Mouse (Mus musculus) cortical plate, adult 2 months (tissue): ENCODE measurements at regions not wholly inside any gene's neighbourhood (a gene's known extent, or its start where the extent isn't known, plus 50 kb on each side); places are given as distances from the start of the nearest gene placed in this dataset.

Source experiments
- H3K27ac ChIP-seq: fragments of 200-500 bp; 2 replicates; pipeline ENCODE4 v1.5.1; 2012; ENCODE audit warnings: low read length, control low read depth, inconsistent platforms; ENCODE audit not compliant: insufficient read depth
- H3K4me1 ChIP-seq: fragments of 200-500 bp; 2 replicates; pipeline ENCODE4 v1.6.1; 2011; ENCODE audit warnings: low read length; ENCODE audit not compliant: control insufficient read depth, insufficient read depth
- H3K4me3 ChIP-seq: fragments of 200-500 bp; 2 replicates; pipeline ENCODE4 v1.5.1; 2011; ENCODE audit warnings: mild to moderate bottlenecking, low read length, control low read depth; ENCODE audit not compliant: insufficient read depth
- CTCF ChIP-seq: fragments of 200-500 bp; IDR thresholded peaks from 2 replicates; pipeline ENCODE4 v1.5.1; 2011; ENCODE audit warnings: mild to moderate bottlenecking, control low read depth, low read length; ENCODE audit not compliant: insufficient read depth; ENCODE audit errors: extremely low read depth
- POLR2A ChIP-seq: fragments of 200-500 bp; IDR thresholded peaks from 2 replicates; pipeline ENCODE4 v1.6.1; 2011; ENCODE audit warnings: mild to moderate bottlenecking, low read length, control low read depth; ENCODE audit not compliant: insufficient read depth; ENCODE audit errors: extremely low read depth

GRCm38 (mm10) chr7:73163687-73164086 is 211.6 kb upstream of the Rgma start:
- no peak overlapping the region for H3K27ac ChIP-seq
- no peak overlapping the region for H3K4me3 ChIP-seq
- H3K4me1 ChIP-seq, result no peaks in the 10 kb centered on the region
- TF ChIP-seq CTCF (no peak), POLR2A (no peak)

GRCm38 (mm10) chr7:73165521-73165920 is 209.8 kb upstream of the Rgma start:
- H3K4me3 ChIP-seq, result no peak overlapping the region
- no peak for TF ChIP-seq CTCF
- TF ChIP-seq POLR2A, result no peak
- no peaks in the 10 kb centered on the region for H3K4me1 ChIP-seq
- H3K27ac ChIP-seq, result no peak overlapping the region

- TF ChIP-seq CTCF (no peak), POLR2A (no peak)
- Histone ChIP-seq H3K4me3 (no peak overlapping the region), H3K27ac (no peak overlapping the region), H3K4me1 (no peaks in the 10 kb centered on the region)
These were observed 205.9 kb upstream of the Rgma start for GRCm38 (mm10) chr7:73169416-73169815.

GRCm38 (mm10) chr7:73172615-73173014 is 202.7 kb upstream of the Rgma start:
- Histone ChIP-seq H3K4me3 (no peak overlapping the region), H3K27ac (no peak overlapping the region), H3K4me1 (no peaks in the 10 kb centered on the region)
- no peak for TF ChIP-seq POLR2A
- no peak for TF ChIP-seq CTCF

- peaks cover 3% of the 10 kb centered on the region for H3K4me1 ChIP-seq
- H3K27ac ChIP-seq, result peak overlapping the region; percentile 17; the same call in 1 of the 2 replicates
- TF ChIP-seq POLR2A (no peak), CTCF (no peak)
These were observed 191.5 kb upstream of the Rgma start for GRCm38 (mm10) chr7:73183761-73184160.

GRCm38 (mm10) chr7:73184208-73185070 is 190.9 kb upstream of the Rgma start:
- Histone ChIP-seq H3K4me3 (no peak overlapping the region), H3K27ac (peak overlapping the region; percentile 17), H3K4me1 (peaks cover 3% of the 10 kb centered on the region)
- TF ChIP-seq POLR2A (no peak), CTCF (no peak)

More at GRCm38 (mm10) chr7:73183761-73184160, 191.5 kb upstream of the Rgma start:
- H3K4me3 ChIP-seq, result no peak overlapping the region

- Histone ChIP-seq H3K27ac (peak overlapping the region; percentile 17; the same call in 1 of the 2 replicates), H3K4me3 (no peak overlapping the region), H3K4me1 (peaks cover 3% of the 10 kb centered on the region)
- TF ChIP-seq CTCF (no peak), POLR2A (no peak)
These were observed 190.2 kb upstream of the Rgma start for GRCm38 (mm10) chr7:73185071-73185531.

- Histone ChIP-seq H3K4me1 (peaks cover 3% of the 10 kb centered on the region), H3K4me3 (no peak overlapping the region), H3K27ac (0 out of 2 replicates have a peak overlapping the region, but pooled peaks have one; percentile 61)
- TF ChIP-seq CTCF, result no peak
- no peak for TF ChIP-seq POLR2A
These were observed 189.7 kb upstream of the Rgma start for GRCm38 (mm10) chr7:73185591-73185990.

- Histone ChIP-seq H3K4me1 (peaks cover 3% of the 10 kb centered on the region), H3K27ac (no peak overlapping the region), H3K4me3 (no peak overlapping the region)
- TF ChIP-seq CTCF, result no peak
- no peak for TF ChIP-seq POLR2A
These were observed 188.8 kb upstream of the Rgma start for GRCm38 (mm10) chr7:73186501-73186900.

GRCm38 (mm10) chr7:73191388-73192278 is 183.7 kb upstream of the Rgma start:
- 0 out of 2 replicates have a peak overlapping the region, but pooled peaks have one; percentile 21 for H3K27ac ChIP-seq
- H3K4me3 ChIP-seq, result no peak overlapping the region
- H3K4me1 ChIP-seq, result no peaks in the 10 kb centered on the region
- TF ChIP-seq CTCF, result no peak
